Mouse (Mus musculus) thymus, postnatal 14 days (tissue): ENCODE data around the gene Lce3f.

Source experiments
- DNase-seq: peaks from one replicate; pipeline ENCODE4 v3.0.0; 2021

Lce3f gene

DNA sequence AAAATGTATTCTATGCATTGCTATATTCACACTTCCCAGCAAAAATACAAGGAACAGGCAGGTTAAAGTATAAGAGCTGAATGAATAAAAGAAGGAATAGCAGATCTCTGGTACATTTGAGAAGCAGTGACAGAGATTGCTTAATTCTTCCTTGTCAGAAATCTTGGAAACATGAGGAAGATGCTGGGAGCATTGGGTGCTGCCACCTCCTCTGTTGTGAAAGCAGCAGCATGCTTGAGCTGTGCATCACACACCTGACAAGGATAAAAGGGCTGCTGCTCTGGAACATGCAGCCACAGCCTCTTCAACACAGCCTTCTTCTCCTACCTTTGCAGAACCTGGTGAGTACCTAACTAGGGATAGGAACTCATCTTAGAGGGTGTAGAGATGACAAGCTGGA lies at the start of gene Lce3f:
Gene Lce3f (plus strand): TSS at position 301 of the 400 bp plus-strand sequence.
- DNase-seq = no peak

DNA sequence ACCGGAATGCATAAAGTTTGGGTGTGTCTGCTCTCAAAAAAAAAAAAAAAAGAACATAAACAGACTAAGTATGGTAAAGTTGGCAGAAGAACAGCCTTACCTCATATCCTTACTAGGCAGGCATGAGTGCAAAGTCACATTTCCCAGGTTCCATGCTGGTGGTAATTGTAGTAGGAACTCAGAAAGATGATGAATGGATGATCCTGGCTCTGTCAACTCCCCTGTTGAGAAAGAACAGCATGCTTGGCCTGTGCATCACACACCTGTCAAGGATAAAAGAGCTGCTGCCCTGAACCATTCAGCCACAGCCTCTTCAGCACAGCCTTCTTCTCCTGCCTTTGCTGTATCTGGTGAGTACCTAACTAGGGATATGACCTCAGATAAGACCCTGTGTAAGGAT lies 47.8 kb upstream of the Lce3f start, which contains the start of gene Lce3c:
Gene Lce3c (plus strand): TSS at position 301 of the 400 bp plus-strand sequence.
- no peak for DNase-seq

DNA sequence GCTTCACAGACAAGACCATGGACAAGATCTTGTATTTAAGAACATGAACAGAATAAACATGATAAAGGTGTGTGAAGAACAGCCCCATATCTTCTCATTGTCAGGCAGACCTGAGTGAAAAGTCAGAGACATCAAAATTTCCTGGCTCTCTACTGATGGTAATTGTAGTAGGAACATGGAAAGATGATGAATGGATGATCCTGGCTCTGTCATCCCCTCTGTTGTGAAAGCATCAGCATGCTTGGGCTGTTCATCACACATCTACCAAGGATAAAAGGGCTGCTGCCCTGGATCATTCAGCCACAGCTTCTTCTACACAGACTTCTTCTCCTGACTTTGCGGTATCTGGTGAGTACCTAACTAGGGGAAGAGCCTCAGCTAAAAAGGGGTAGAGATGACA lies 34.9 kb upstream of the Lce3f start, which contains the start of gene Lce3d:
Gene Lce3d (plus strand): TSS at position 301 of the 400 bp plus-strand sequence.
- no peak for DNase-seq

DNA sequence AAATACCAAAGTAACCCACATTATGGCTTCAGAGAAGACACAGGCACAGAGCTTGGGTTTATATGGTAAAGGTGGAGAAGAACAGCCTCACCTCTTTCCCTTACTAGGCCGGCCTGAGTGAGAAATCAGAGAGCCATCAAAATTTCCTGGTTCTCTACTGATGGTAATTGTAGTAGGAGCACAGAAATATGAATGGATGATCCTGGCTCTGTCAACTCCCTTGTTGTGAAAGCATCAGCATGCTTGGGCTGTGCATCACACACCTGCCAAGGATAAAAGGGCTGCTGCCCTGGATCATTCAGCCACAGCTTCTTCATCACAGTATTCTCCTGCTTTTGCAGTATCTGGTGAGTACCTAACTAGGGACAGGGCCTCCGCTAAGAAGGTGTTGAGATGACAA lies 25.3 kb upstream of the Lce3f start, which contains the start of gene Lce3e:
Gene Lce3e (plus strand): TSS at position 301 of the 400 bp plus-strand sequence.
- no peak for DNase-seq

DNA sequence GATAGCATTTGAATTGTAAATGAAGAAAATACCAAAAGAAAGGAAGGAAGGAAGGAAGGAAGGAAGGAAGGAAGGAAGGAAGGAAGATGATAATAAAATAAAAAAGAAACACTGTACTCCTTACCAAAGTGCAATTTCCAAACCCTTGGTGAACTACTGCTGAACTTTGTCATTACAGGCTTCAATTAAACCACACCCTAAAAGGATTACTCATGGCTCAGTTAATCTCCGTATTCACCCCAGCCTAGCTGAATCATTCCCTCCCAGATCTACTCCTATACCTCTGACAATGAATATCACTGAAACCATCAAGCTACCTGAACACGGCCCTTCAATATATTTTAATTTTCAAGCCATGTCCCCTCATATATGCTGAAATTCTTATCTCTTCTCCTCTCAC lies 13.5 kb upstream of the Lce3f start:
- DNase-seq = no peak

DNA sequence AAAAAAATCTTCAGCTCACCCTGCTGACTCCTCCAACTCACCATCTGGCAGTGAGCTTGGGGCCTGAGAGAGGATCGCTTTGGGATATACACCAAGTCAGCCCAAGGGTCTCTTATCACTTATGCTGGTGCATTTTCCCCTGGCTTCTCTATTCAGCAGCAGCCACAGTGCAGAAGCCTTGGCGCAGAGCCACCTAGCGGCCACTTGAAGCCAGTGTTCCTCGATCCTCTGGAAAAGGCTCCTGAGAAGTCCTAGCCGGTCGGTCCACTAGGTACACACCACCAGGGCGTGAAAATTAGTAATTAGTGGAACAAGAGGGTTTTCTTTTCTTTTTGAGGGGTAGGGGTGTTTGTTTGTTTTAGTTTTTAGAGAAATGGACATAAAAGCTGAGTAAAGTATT lies 6.7 kb downstream of the Lce3f start:
- DNase-seq = peak; percentile 12

DNA sequence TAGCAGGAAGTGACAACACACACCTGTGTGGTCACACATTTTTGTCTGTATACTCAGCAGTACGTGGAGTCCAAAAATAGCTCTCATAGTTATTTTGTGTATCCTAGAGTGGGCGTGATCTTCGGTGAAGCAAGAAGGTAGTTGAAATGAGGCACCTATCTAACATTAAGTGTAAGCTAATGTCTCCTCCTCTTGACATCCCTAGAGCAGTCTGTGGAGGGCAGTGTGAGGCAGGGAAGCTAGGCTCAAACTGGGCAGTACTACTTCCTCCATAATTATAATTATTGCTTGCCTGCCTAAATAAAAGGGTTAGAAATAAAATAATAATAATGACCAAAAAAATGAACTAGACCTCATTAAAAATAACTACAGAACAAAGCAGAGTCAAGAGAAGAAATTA lies 8.6 kb downstream of the Lce3f start:
- no peak for DNase-seq

DNA sequence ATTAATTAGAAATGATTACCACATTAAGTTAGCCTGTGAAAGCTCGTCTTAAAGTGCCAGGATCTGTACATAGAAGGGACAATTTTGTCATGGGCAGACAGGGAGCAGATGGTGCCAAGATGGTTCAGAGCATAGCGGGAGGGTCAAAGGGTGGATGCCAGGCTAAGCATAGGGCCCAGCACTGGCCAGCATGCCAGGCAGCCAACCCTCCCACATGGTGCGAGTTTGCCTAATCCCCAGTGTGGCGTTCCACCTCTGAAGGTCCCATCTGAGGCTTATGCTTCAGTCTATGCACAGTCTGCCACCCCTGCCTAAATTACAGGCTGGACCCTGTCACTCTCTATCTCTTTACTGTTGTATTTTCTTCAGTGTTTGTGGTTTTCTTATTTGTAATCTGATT lies 10.8 kb downstream of the Lce3f start:
- DNase-seq = no peak

DNA sequence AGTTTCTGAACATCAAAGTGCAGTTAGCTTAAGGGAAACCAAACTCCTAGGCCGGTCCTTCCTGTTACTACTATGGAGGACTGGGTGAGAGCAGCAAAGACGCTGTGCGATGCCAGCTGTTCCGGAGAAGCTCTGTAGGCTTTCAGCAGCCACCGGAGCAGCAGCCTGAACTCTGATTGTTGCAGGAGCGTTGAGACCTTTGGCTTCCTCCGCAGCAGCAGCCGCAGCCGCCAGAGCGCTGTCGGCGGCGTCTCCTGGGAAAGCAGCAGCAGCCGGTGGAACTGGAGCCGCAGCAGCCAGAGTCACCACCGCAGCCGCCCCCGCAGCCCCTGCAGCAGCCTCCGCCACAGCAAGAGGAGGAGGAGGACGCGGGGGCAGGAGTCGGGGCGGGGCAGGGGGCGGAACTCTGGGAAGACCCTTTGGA lies 22.4 kb downstream of the Lce3f start:
- no peak for DNase-seq

DNA sequence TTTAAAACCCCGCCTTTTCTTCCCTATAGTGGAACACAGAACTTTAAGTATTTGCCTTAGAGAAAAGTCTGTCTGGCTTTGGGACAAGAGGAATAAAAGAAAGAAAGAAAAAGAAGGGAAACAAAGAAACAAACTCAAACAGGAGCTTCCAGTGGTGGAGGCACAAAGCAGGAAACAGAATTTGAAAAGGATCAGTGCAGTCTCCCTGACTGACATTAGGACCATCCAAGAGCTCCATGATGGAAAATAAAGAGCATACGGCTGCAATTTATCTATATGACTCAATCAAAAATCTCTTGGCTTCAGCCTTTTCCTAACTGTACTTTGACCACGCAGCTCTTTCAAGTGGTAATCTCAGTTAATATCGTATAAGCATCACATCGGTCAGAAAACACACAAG lies 22.8 kb downstream of the Lce3f start:
- DNase-seq = no peak

DNA sequence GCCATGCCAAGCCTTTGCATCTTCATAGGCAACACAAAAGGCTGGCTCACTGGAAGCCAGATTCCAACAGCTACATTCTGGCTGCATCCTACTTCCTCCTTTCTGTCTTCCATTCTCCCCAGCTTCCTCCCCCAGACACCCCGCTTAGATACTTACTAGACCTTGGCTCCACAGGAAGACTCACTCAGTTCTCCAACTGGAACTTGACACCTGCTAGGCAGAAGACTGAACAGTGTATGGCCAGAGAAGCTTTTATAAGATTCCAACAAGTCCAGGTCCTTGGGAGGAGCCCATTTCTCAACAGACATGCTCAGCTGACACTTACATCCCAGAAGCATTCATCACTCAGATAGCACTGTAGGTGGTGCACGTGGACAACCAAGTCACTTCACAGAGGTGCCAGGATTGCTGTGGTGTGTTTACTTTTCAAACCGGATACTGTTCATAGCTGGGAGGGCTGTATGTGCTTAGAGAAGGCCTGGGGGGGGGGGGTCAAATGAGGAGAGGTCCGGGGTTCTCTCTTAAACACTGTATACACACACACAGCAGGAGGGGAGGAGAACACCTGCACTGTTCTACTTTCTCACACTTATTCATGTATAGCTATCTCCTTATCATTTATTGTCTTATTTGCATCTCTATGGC lies 23.6 kb downstream of the Lce3f start, which contains the start of gene Crct1:
Gene Crct1 (minus strand): TSS at position 228 of the 645 bp plus-strand sequence.
- DNase-seq = no peak

DNA sequence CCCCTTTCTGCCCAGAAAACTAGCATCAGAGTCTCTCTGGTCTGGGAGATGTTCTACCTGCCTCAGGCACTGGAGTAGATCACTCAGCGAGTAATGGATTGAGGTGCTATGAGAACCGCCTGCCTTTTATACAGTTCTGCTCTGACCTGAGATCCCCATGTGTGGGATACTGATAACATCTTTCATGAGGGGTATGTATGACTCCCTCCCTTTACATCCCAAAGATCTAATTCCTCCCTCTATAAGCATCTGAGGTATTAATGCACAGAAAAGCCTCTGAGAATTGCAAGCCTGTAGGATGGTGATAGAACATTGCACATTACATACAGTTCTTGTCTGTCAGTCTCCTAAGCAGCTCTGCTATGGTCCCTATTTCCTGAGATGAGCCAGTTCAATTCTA lies 26.9 kb downstream of the Lce3f start, which contains the start of gene Lce1m:
Gene Lce1m (minus strand): TSS at position 101 of the 400 bp plus-strand sequence.
- DNase-seq = no peak

DNA sequence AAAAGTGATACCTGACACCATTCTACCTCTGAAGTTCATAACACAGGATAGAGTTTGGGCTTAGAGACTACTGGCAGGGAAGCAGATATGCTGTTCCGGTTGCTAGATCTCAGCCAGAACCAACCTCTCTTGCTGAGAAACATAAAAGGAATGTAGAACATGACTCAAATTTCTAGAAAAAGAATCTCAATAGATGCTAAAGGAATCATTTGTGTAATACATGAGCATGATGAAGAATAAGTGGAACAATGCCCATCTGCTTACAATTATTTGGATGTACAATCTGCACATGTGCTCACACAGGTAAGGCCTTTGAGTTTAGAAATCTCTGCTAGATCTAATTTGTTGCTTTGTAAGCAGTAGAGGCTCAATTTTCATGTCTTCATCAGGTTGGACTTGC lies 29.1 kb downstream of the Lce3f start:
- no peak for DNase-seq

DNA sequence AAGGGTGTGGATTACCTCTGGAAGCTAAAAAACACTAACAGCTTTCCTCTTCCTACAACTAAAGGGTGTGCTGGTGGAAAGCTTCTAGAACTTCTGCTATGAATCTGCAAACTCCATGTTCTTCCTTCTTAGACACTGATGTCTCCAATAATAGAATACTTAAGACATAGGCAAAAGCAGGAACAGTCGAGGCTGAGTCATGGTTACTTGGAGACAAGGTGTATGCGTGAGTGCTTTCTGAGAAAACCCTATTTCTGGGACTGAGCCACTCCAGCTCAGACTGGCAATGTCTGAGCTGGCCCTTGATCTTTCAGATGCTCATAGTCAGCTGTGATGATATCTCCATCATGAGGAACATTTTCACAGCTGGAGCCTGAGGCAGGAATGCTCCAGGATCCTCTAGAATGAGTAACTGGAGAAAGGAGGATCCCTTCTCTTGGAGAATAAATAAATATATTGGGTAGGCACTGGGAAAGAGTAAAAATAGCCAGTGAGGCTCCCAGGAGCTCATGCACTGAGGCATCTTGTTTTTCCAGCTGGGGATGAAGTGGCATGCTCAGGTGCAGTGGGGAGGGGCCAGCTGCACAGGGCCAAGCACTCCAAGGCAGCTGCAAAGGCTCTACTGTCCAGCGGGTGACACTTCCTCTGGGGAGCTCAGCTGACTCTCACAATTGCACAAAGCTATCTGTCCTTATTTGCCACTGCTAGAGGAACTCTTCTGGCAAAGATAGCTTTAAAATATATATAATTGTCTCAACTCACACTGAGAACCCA lies 31.6 kb downstream of the Lce3f start:
- DNase-seq = no peak

DNA sequence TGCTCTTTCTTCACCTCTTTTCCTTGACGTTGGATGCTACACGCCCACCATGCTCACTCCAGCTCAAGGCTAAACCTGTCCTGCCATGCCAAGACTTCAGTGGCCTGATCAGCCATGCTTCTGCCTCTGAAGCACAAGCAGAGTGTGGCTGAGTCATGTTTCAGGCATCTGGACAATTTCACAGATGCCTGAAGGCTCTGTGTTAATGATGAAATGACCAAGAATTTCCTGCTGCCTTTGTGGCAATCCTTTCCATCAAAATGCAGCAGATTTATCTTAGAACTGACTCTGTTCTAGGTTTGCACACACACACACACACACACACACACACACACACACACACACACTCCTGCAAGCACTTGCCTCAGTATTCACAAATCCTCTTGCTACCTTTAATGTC lies 33.5 kb downstream of the Lce3f start:
- no peak for DNase-seq

DNA sequence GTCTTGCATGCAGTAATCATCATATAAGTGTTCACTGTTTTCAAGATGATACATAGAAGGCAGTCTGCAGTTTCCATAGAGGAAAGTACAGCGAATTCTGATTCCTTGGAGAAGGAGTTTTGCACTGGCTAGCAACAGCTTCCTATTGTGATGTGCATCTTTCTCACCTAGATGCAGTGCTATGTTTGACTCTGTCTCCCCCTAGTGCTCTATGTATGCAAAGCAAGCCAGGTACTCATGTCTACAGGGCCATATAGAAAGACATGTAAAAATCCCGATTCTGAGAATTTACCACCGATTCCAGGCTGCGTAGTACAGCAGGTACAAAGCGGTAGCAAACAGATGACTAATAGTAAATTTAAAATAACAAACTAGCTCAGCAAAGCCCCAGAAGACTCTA lies 39.4 kb downstream of the Lce3f start:
- DNase-seq = no peak
